Mouse (Mus musculus) liver, embryonic 14.5 days (tissue): Measurements from ENCODE around the gene Vwa1.

Experiments
- CTCF ChIP-seq: IDR thresholded peaks from 2 replicates; pipeline ENCODE4 v1.5.1; 2016; ENCODE audit warnings: antibody characterized with exemption, low read depth, control low read depth
- EP300 ChIP-seq: IDR thresholded peaks from 2 replicates; pipeline ENCODE4 v1.6.1; 2016; ENCODE audit warnings: antibody characterized with exemption, low read depth

DNA sequence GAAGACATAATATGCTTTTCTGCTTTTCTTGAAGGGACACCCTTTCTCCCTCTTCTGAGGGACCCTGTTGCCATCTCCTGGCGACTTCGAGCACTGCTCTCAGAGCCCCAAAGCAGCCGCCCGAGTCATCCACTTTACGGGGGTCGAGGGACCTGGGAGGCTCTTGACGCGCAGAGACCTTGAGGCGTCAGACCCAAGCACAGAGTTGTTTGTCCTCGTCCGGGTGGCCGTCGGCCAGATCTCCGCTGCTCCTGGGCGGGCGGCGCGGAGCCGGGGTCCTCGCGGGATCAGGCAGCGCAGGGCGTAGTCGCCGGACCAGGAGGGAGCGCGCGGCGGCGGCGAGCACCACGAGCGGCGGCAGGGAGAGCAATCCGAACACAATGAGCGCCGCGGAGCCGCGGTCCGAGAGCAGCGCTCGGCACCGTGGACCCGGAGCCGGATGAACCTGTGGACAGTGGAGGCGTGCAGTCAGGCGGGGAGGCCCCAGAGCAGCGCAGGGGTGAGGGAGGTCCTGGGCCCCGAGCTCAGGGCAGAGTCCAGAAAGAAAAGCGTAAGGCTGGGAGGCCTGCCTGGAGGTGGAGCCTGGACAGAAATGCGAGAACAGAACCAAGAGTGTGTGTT, 9.7 kb upstream of the Vwa1 start:
- peak; percentile 72 for TF ChIP-seq CTCF
- no peak for TF ChIP-seq EP300
